Mouse (Mus musculus) heart, postnatal 0 days (tissue): Measurements from ENCODE around the gene Zfp978.
"Not testable (repeated sequence)": the region's sequence is repeated elsewhere in the genome, so short reads cannot be mapped to it uniquely, and the experiment has no call there.

ENCODE experiments used
- CTCF ChIP-seq: IDR thresholded peaks from 2 replicates; pipeline ENCODE4 v1.5.1; 2016; ENCODE audit warnings: antibody characterized with exemption, control low read depth, low read depth
- EP300 ChIP-seq: IDR thresholded peaks from 2 replicates; pipeline ENCODE4 v1.6.1; 2016; ENCODE audit warnings: antibody characterized with exemption, low read depth

- TF ChIP-seq CTCF, EP300: not testable (repeated sequence)
These were observed 37.6 kb downstream of the Zfp978 start for GRCm38 (mm10) chr4:147398741-147399140.
